Mouse (Mus musculus) kidney, adult 2 months (tissue): ENCODE data around the gene Rnf144b. TPM values are rescaled to one million over a fixed set of nuclear protein-coding genes. Genes with fewer than 3 reads are reported as not detected.

Source experiments
- DNase-seq: peaks from one replicate; pipeline ENCODE4 v3.0.0; 2021
- H3K27ac ChIP-seq: fragments of 200-500 bp; 2 replicates; pipeline ENCODE4 v1.5.1; 2012; ENCODE audit warnings: low read depth, low read length, control low read depth, inconsistent platforms; ENCODE audit not compliant: insufficient read depth
- H3K27me3 ChIP-seq: fragments of 200-500 bp; replicated peaks from 2 replicates; pipeline ENCODE4 v1.6.1; 2012; ENCODE audit warnings: mild to moderate bottlenecking, moderate library complexity, low read length, inconsistent platforms; ENCODE audit not compliant: control insufficient read depth, insufficient read depth
- H3K36me3 ChIP-seq: fragments of 200-500 bp; 2 replicates; pipeline ENCODE4 v1.6.1; 2012; ENCODE audit warnings: mild to moderate bottlenecking, moderate library complexity, low read length, inconsistent platforms; ENCODE audit not compliant: control insufficient read depth, insufficient read depth
- H3K4me1 ChIP-seq: fragments of 200-500 bp; 2 replicates; pipeline ENCODE4 v1.6.1; 2011; ENCODE audit warnings: low read length; ENCODE audit not compliant: control insufficient read depth, insufficient read depth
- H3K4me3 ChIP-seq: fragments of 200-500 bp; 2 replicates; pipeline ENCODE4 v1.5.1; 2011; ENCODE audit warnings: mild to moderate bottlenecking, low read depth, low read length, control low read depth; ENCODE audit not compliant: insufficient read depth
- CTCF ChIP-seq: fragments of 200-500 bp; conservative IDR thresholded peaks from 2 replicates; pipeline ENCODE4 v1.5.1; 2011; ENCODE audit warnings: low read depth, mild to moderate bottlenecking, control low read depth, low read length, moderate library complexity, mixed read lengths; ENCODE audit not compliant: insufficient read depth, insufficient read length
- POLR2A ChIP-seq: fragments of 200-500 bp; IDR thresholded peaks from one replicate; pipeline ENCODE4 v1.6.1; 2011; ENCODE audit warnings: low read depth, low read length, control low read depth
- WGBS: fragments of 180-500 bp; shearing (Covaris S2); methylation state at CpG from one replicate; pipeline ENCODE4 v1.1.7; 2018; 5-methylcytosine and 5-hydroxymethylcytosine counted together
- polyA plus RNA-seq: library from polyadenylated mRNA; depleted of rRNA; stranded (reverse); fragments of >200 nt; gene quantifications from 2 replicates; pipeline ENCODE4 v1.2.3, GENCODE M21; 2012

The Rnf144b gene
- polyA plus RNA-seq, 1 experiment = 3.1 TPM

- Histone ChIP-seq H3K4me3 (no peak overlapping the region), H3K36me3 (no peaks in the 10 kb centered on the region), H3K4me1 (no peaks in the 10 kb centered on the region), H3K27ac (no peak overlapping the region), H3K27me3 (no peaks in the 10 kb centered on the region)
- WGBS = 52% methylated on average over 10 of the region's 10 CpGs
- DNase-seq = no peak
- TF ChIP-seq POLR2A (no peak), CTCF (no peak)
These were observed 124.0 kb downstream of the Rnf144b start for GRCm38 (mm10) chr13:47246459-47246858.

- Histone ChIP-seq H3K27ac (no peak overlapping the region), H3K4me3 (no peak overlapping the region), H3K36me3 (no peaks in the 10 kb centered on the region), H3K27me3 (no peaks in the 10 kb centered on the region), H3K4me1 (no peaks in the 10 kb centered on the region)
- TF ChIP-seq POLR2A = no peak
- DNase-seq = no peak
- WGBS = 66% methylated on average over 13 of the region's 13 CpGs
These were observed 124.8 kb downstream of the Rnf144b start for GRCm38 (mm10) chr13:47247156-47247800.

GRCm38 (mm10) chr13:47248289-47249010 lies 126.0 kb downstream of the Rnf144b start:
- TF ChIP-seq POLR2A = no peak
- no peak overlapping the region for H3K27ac ChIP-seq
- 74% methylated on average over 8 of the region's 8 CpGs for WGBS
- no peak for DNase-seq
- H3K4me1 ChIP-seq = no peaks in the 10 kb centered on the region
- no peaks in the 10 kb centered on the region for H3K36me3 ChIP-seq
- no peaks in the 10 kb centered on the region for H3K27me3 ChIP-seq
- H3K4me3 ChIP-seq = no peak overlapping the region

- WGBS = 76% methylated on average over 1 of the region's 1 CpGs
- Histone ChIP-seq H3K27ac (no peak overlapping the region), H3K4me3 (no peak overlapping the region), H3K4me1 (no peaks in the 10 kb centered on the region), H3K27me3 (no peaks in the 10 kb centered on the region), H3K36me3 (no peaks in the 10 kb centered on the region)
- no peak for DNase-seq
- no peak for TF ChIP-seq CTCF
- no peak for TF ChIP-seq POLR2A
These were observed 128.2 kb downstream of the Rnf144b start for GRCm38 (mm10) chr13:47250615-47251014.

- DNase-seq = no peak
- 91% methylated on average over 2 of the region's 2 CpGs for WGBS
- TF ChIP-seq POLR2A (no peak), CTCF (no peak)
- no peaks in the 10 kb centered on the region for H3K36me3 ChIP-seq
- no peaks in the 10 kb centered on the region for H3K27me3 ChIP-seq
- no peak overlapping the region for H3K27ac ChIP-seq
- no peak overlapping the region for H3K4me3 ChIP-seq
- H3K4me1 ChIP-seq = no peaks in the 10 kb centered on the region
These were observed 128.8 kb downstream of the Rnf144b start for GRCm38 (mm10) chr13:47251114-47251764.

GRCm38 (mm10) chr13:47253711-47254110 lies 131.3 kb downstream of the Rnf144b start:
- H3K36me3 ChIP-seq = no peaks in the 10 kb centered on the region
- no peaks in the 10 kb centered on the region for H3K4me1 ChIP-seq
- DNase-seq = no peak
- no peak overlapping the region for H3K27ac ChIP-seq
- no peaks in the 10 kb centered on the region for H3K27me3 ChIP-seq
- TF ChIP-seq POLR2A (no peak), CTCF (no peak)
- no peak overlapping the region for H3K4me3 ChIP-seq
- 82% methylated on average over 5 of the region's 5 CpGs for WGBS

- H3K4me1 ChIP-seq = no peaks in the 10 kb centered on the region
- H3K36me3 ChIP-seq = no peaks in the 10 kb centered on the region
- 49% methylated on average over 4 of the region's 4 CpGs for WGBS
- no peak for DNase-seq
- no peak overlapping the region for H3K4me3 ChIP-seq
- H3K27ac ChIP-seq = no peak overlapping the region
- no peaks in the 10 kb centered on the region for H3K27me3 ChIP-seq
- TF ChIP-seq CTCF (no peak), POLR2A (no peak)
These were observed 136.8 kb downstream of the Rnf144b start for GRCm38 (mm10) chr13:47259297-47259696.
